Comparison of ENCODE assay signal across 8 mouse cellular contexts in the genomic region with DNA sequence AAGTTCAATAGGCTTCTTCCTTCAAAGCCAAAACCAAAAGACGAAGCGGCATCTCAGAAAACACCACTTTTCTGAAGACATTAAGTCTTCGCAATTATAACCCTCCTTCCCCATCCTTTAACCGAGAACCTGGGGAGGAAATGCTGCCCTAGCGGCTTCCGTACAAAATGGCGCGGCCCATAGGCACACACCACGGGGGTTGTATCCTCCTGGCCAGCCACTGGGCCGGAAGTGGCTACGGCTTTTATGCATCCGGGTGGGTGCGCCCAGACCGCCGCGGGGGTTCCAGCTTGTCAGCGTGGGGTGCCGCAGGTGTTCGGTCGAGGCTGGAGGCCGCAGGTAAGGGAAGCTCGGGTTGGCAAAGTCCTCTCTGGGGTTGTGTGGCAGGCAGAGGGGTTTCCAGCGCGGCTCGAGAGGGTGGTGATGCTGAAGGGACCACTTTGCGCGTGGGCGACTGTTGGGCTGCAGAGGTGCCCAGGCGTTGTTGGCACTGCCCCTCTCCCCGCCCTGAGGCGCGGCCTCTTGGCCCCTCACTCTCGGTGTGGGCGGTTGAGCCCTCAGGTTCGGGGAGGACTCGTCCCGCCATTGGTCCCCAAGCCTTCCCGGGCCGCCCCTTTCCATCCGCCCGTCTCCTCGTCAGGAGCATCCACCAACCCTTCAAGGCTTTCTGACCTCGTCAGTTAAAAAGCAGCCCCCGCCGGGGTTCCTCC. TPM values are rescaled to one million over a fixed set of nuclear protein-coding genes. Genes with fewer than 3 reads are reported as not detected.
DNase-seq lines count a peak whose midpoint lies in the region; ATAC-seq and TF ChIP-seq lines count a peak whose summit lies in the region.

A gene (plus strand): TSS at position 154 of the 710 bp plus-strand sequence.

- TF ChIP-seq CTCF in lung, postnatal 0 days (IDR thresholded peaks at IDR 0.05): peak; percentile 28

- 0 out of 2 replicates have a peak, but pooled peaks cover 5% of the 10 kb centered on the region for H3K36me3 ChIP-seq in hindbrain, embryonic 10.5 days
- no peaks in the 10 kb centered on the region for H3K36me3 ChIP-seq in lung, postnatal 0 days (ENCODE audit: insufficient read depth, low read length)

- peak within 1 kb of the TSS; percentile 83 for H3K4me3 ChIP-seq in hindbrain, embryonic 10.5 days
- H3K4me3 ChIP-seq in lung, postnatal 0 days (ENCODE audit: low read depth, low read length): peak within 1 kb of the TSS; percentile 80

- no peaks in the 10 kb centered on the region for H3K9me3 ChIP-seq in hindbrain, embryonic 10.5 days
- H3K9me3 ChIP-seq in lung, postnatal 0 days (ENCODE audit: low read length): no peaks in the 10 kb centered on the region

- peak within 1 kb of the TSS; percentile 64 for H3K9ac ChIP-seq in lung, postnatal 0 days (replicated peaks; ENCODE audit: low read depth)

- H3K27me3 ChIP-seq in hindbrain, embryonic 10.5 days (ENCODE audit: insufficient read depth, poor library complexity, severe bottlenecking): no peaks in the 10 kb centered on the region
- H3K27me3 ChIP-seq in lung, postnatal 0 days (replicated peaks; ENCODE audit: insufficient read depth, low read length): no peaks in the 10 kb centered on the region

- TF ChIP-seq EP300 in lung, postnatal 0 days (IDR thresholded peaks at IDR 0.05): no peak

- H3K4me1 ChIP-seq in hindbrain, embryonic 10.5 days (replicated peaks): peaks cover 8% of the 10 kb centered on the region
- no peaks in the 10 kb centered on the region for H3K4me1 ChIP-seq in lung, postnatal 0 days (ENCODE audit: insufficient read depth, low read depth, low read length)

- WGBS in hindbrain, embryonic 10.5 days: under 1% methylated on average over 45 of the region's 45 CpGs
- 0% methylated on average over 45 of the region's 45 CpGs for WGBS in lung, postnatal 0 days

- H3K4me2 ChIP-seq in lung, postnatal 0 days (replicated peaks; ENCODE audit: low read depth, low read length): peak within 1 kb of the TSS; percentile 72

- H3K27ac ChIP-seq in hindbrain, embryonic 10.5 days: peak within 1 kb of the TSS; percentile 94
- H3K27ac ChIP-seq in lung, postnatal 0 days (ENCODE audit: low read length): peak within 1 kb of the TSS; percentile 77

- peak; percentile 95 for DNase-seq in MN1 (ENCODE audit: low spot score)
- DNase-seq in cerebellum, adult 9-10 months: peak; percentile 92
- peak; percentile 87 for DNase-seq in hindbrain, embryonic 10.5 days (ENCODE audit: low spot score)
- DNase-seq in layer of hippocampus, adult 9-11 months: peak; percentile 93
- peak; percentile 95 for DNase-seq in lung, postnatal 0 days (ENCODE audit: low spot score)
- peak; percentile 91 for DNase-seq in ovary, postnatal 14 days (ENCODE audit: low spot score)
- DNase-seq in thymus, postnatal 14 days: peak; percentile 91

- ATAC-seq in frontal cortex, adult (ENCODE audit: low TSS enrichment): peak; percentile 97
- ATAC-seq in lung, postnatal 0 days: peak; percentile 98

RNA-seq across cellular contexts. Expression of the gene that starts here (rescaled TPM):
- polyA plus RNA-seq in hindbrain, embryonic 10.5 days (2016; fragmentation: Nextera tagmentation; extraction: Ambion mirVana): 36.0 and 40.6 TPM in 2 replicates
- polyA plus RNA-seq in lung, postnatal 0 days (2015; fragmentation: Nextera tagmentation; extraction: Ambion mirVana): 10.6 and 14.1 TPM in 2 replicates

Comparison
In these comparisons a context has a peak if more than half of its experiments do, and no peak if none do; other contexts are left out.
1. Peak in every context shown above with its lines: DNase-seq, ATAC-seq, H3K4me3 ChIP-seq and H3K27ac ChIP-seq.